Mouse (Mus musculus) liver, embryonic 16.5 days (tissue): ENCODE results near the gene Dnaja2. TPM values are rescaled to one million over a fixed set of nuclear protein-coding genes. Genes with fewer than 3 reads are reported as not detected.

ENCODE experiments used
- ATAC-seq: fragments of 200-750 bp; cut with Nextera tagmentation; 2 replicates; pipeline ENCODE4 v1.8.0; 2017; ENCODE audit warnings: low read depth, mild to moderate bottlenecking, moderate number of reproducible peaks, moderate library complexity
- H3K27ac ChIP-seq: fragments of 300-500 bp; sonication (generic); 2 replicates; pipeline ENCODE4 v1.5.1; 2014; ENCODE audit warnings: mild to moderate bottlenecking, low read length
- H3K27me3 ChIP-seq: fragments of 300-500 bp; sonication (generic); 2 replicates; pipeline ENCODE4 v1.6.1; 2014; ENCODE audit warnings: low read depth, low read length, mixed read lengths; ENCODE audit not compliant: control insufficient read depth, insufficient read depth
- H3K36me3 ChIP-seq: fragments of 300-500 bp; sonication (generic); 2 replicates; pipeline ENCODE4 v1.6.1; 2014; ENCODE audit warnings: mild to moderate bottlenecking; ENCODE audit not compliant: control insufficient read depth, insufficient read depth
- H3K4me1 ChIP-seq: fragments of 300-500 bp; sonication (generic); 2 replicates; pipeline ENCODE4 v1.6.1; 2014; ENCODE audit warnings: low read depth, low read length, mixed read lengths; ENCODE audit not compliant: control insufficient read depth
- H3K4me2 ChIP-seq: fragments of 300-500 bp; sonication (generic); 2 replicates; pipeline ENCODE4 v1.6.1; 2014; ENCODE audit warnings: low read depth, low read length, mixed read lengths
- H3K4me3 ChIP-seq: fragments of 300-500 bp; sonication (generic); 2 replicates; pipeline ENCODE4 v1.5.1; 2014; ENCODE audit warnings: low read depth, mild to moderate bottlenecking, low read length
- H3K9ac ChIP-seq: fragments of 300-500 bp; sonication (generic); 2 replicates; pipeline ENCODE4 v1.6.1; 2014; ENCODE audit warnings: low read depth, low read length
- H3K9me3 ChIP-seq: fragments of 300-500 bp; sonication (generic); replicated peaks from 2 replicates; pipeline ENCODE4 v1.6.1; 2016; ENCODE audit warnings: low read length; ENCODE audit not compliant: control insufficient read depth
- WGBS: fragments of 180-500 bp; shearing (Covaris S2); extraction: QIAGEN DNeasy Blood & Tissue Kit; methylation state at CpG from one replicate; pipeline ENCODE4 v1.1.7; 2014; ENCODE audit not compliant: insufficient replicate concordance; 5-methylcytosine and 5-hydroxymethylcytosine counted together
- polyA plus RNA-seq: library from polyadenylated mRNA; unstranded; fragments of >200 nt; fragmentation: Nextera tagmentation; extraction: Ambion mirVana; gene quantifications from 2 replicates; pipeline ENCODE4 v1.2.1, GENCODE M21; 2015

Dnaja2 gene
- polyA plus RNA-seq, 1 experiment from 2014 or later, result 65.7 TPM

DNA sequence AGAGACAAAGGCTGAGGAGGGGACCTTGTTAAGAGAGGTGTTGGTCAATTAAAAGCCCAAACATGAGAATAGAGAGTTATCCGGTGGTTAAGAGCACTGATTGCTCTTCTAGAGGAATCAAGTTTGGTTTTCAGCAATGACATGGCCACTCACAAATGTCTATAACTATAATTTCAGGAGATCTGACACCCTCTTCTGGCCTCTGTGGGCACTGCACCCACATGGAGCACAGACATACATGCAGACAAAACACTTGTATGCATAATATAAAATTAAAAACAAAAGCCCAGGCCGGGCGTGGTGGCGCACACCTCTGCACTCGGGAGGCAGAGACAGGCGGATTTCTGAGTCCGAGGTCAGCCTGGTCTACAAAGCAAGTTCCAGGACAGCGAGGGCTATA lies 65.6 kb downstream of the Dnaja2 start:
- H3K4me2 ChIP-seq, result no peak overlapping the region
- no peaks in the 10 kb centered on the region; the same call in 1 of the 2 replicates for H3K4me1 ChIP-seq
- no peak overlapping the region for H3K9ac ChIP-seq
- ATAC-seq, result no peak
- peaks cover 10% of the 10 kb centered on the region for H3K27me3 ChIP-seq
- H3K36me3 ChIP-seq, result no peaks in the 10 kb centered on the region
- H3K27ac ChIP-seq, result no peak overlapping the region
- H3K9me3 ChIP-seq, result no peaks in the 10 kb centered on the region
- H3K4me3 ChIP-seq, result no peak overlapping the region
- 71% methylated on average over 8 of the region's 8 CpGs for WGBS

DNA sequence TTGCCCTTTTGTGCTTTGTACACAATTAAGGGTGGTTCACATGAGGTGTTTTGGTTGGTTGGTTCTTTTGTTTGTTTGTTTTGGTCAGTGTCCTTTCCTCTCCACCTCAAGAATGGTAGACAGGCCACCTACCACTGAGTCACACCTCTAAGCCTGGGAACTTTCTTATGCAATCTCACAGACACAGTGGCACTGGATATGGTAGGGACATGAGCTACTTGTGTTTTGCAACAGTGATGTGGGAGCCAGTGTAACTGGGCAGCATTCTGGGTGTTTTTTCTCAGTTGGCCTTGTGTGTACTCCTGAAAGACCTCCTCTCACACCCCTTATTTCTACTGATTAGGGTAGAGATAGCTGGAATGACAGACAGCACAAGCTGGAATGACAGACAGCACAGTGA lies 66.5 kb downstream of the Dnaja2 start:
- Histone ChIP-seq H3K27me3 (peaks cover 8% of the 10 kb centered on the region), H3K4me1 (no peaks in the 10 kb centered on the region; the same call in 1 of the 2 replicates), H3K36me3 (no peaks in the 10 kb centered on the region), H3K4me3 (no peak overlapping the region), H3K4me2 (no peak overlapping the region), H3K9me3 (no peaks in the 10 kb centered on the region), H3K9ac (no peak overlapping the region), H3K27ac (no peak overlapping the region)
- no peak for ATAC-seq

DNA sequence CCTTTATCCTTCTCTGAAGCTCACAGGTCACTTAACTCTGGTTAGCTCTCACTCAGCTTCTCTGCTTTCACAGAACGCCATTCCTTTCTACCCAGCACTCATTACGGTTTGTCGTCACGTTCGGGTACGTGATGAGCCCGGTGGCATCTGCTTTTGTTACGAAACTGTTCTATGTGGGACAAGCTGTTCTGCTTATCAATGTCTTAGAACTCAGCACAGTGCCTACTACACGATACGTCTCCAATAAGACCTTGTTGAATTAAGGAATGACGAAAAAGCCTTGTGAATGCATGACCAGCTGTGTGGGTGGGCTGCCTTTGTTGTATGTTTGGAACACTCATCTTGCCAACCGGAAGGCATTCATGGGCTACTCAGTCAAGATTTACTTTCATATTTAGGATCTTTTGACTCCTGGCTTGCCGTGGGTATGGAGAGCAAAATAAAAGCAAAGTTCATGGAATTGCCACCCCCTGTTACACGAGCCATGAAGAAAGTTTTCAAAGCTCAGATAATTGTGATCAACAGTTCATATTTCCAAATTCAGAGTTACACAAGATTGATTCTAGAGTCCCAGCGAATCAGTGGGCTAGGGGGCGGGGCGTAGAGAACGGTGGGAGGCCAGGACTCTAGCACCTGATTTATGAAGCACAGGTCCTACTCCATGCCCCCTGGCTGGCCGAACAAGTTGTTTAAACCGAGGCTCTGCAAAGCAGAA lies 67.1 kb downstream of the Dnaja2 start:
- ATAC-seq, result no peak
- Histone ChIP-seq H3K27ac (no peak overlapping the region), H3K4me2 (no peak overlapping the region), H3K36me3 (no peaks in the 10 kb centered on the region), H3K4me3 (no peak overlapping the region), H3K9me3 (no peaks in the 10 kb centered on the region), H3K27me3 (peaks cover 3% of the 10 kb centered on the region), H3K9ac (no peak overlapping the region), H3K4me1 (no peaks in the 10 kb centered on the region; the same call in 1 of the 2 replicates)
- 66% methylated on average over 20 of the region's 20 CpGs for WGBS

Other genes starting within 250 kb of the Dnaja2 start
- 66.3 and 66.8 TPM in 2 replicates for gene Mylk3, start 169.0 kb downstream of the Dnaja2 start, polyA plus RNA-seq
- 14.5 and 17.0 TPM in 2 replicates for gene 4921524J17Rik, start 122.5 kb downstream of the Dnaja2 start, polyA plus RNA-seq
- gene Gpt2, start 62.8 kb downstream of the Dnaja2 start, polyA plus RNA-seq, result 23.8 and 27.1 TPM in 2 replicates
- gene Neto2, start 145.6 kb upstream of the Dnaja2 start, polyA plus RNA-seq, result 0.42 and 0.54 TPM in 2 replicates